15 mouse cellular contexts compared by ENCODE assay signal in the genomic region with DNA sequence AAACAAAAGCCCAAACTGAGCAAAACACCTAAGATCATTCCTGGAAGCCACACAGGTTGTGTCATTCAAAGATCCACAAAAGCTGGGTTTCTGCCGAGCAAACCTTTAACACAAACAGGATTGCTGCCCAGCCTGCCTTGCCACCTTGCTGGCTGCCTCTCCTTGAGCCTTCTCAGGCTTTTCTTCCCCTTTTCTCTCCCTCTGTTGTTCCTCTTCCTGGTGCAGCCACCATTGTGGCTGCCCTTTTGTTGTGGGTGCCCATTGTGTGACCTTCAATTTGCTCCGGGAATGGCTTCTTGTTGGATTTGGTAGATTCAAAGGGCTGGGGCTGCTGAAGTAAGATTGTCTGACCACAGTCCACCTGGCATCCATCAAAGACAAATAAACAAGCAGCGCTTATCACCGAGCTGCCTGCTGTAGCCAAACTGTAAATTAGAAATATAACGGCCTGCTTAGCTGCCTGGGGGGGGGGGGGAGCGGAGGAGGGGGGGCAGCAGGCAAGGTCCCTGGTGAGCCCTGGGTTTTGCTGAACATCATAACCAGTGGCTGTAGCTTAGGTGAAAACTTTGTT.
DNase-seq lines count a peak whose midpoint lies in the region; ATAC-seq lines count a peak whose summit lies in the region.
"Had no signal": no experiment of that assay in that cellular context is flagged by ENCODE, and none has a peak within 500 bp of the region (broad histone marks: within the 10 kb centered on the region; RNA-seq: fewer than 3 reads in every experiment).

No protein-coding gene starts in this region.

- ATAC-seq in midbrain, embryonic 15.5 days (replicated peaks): no peak
- ATAC-seq in midbrain, embryonic 13.5 days: no peak
- ATAC-seq in limb, embryonic 11.5 days (ENCODE audit: insufficient number of reproducible peaks, low FRiP score, low TSS enrichment, low read depth): no peak

- no peak overlapping the region for H3K9ac ChIP-seq in midbrain, embryonic 15.5 days
- H3K9ac ChIP-seq in midbrain, embryonic 13.5 days (replicated peaks): no peak overlapping the region
- no peak overlapping the region for H3K9ac ChIP-seq in limb, embryonic 11.5 days (ENCODE audit: low read length)
- H3K9ac ChIP-seq: heart, embryonic 15.5 days had no signal

- WGBS in midbrain, embryonic 15.5 days: 4% methylated on average over 5 of the region's 6 CpGs
- WGBS in midbrain, embryonic 13.5 days: 20% methylated on average over 6 of the region's 6 CpGs
- 28% methylated on average over 5 of the region's 6 CpGs for WGBS in limb, embryonic 11.5 days

- H3K9me3 ChIP-seq in midbrain, embryonic 15.5 days: no peaks in the 10 kb centered on the region
- H3K9me3 ChIP-seq in midbrain, embryonic 13.5 days: no peaks in the 10 kb centered on the region
- H3K9me3 ChIP-seq in limb, embryonic 11.5 days (ENCODE audit: control insufficient read depth, low read length): no peaks in the 10 kb centered on the region
- H3K9me3 ChIP-seq: heart, embryonic 15.5 days had no signal

- peak; percentile 26 for DNase-seq in embryo, embryonic 10.5 days (ENCODE audit: low spot score)
- DNase-seq in embryo, embryonic 9.5 days (ENCODE audit: extremely low spot score): no peak
- peak; percentile 27 for DNase-seq in limb, embryonic 11.5 days (ENCODE audit: low spot score)
- DNase-seq in cerebellum, adult 11 months: no peak
- no peak for DNase-seq in left cerebral cortex, postnatal 4 days
- DNase-seq in heart, postnatal 25 days (ENCODE audit: low spot score): no peak
- DNase-seq: cerebellum, adult 9-10 months; heart, adult 11 months; kidney, postnatal 14 days; layer of hippocampus, adult 9-11 months; right cerebral cortex, postnatal 4 days; thymus, adult 2 months had no signal

- peaks cover 4% of the 10 kb centered on the region for H3K4me1 ChIP-seq in midbrain, embryonic 15.5 days
- H3K4me1 ChIP-seq in midbrain, embryonic 13.5 days (replicated peaks): peaks cover 15% of the 10 kb centered on the region
- peaks cover 4% of the 10 kb centered on the region for H3K4me1 ChIP-seq in limb, embryonic 11.5 days (ENCODE audit: control insufficient read depth, insufficient read depth, low read length)

- intact Hi-C loops in left cerebral cortex, postnatal 4 days (cut with DNase I): no loop called here
- intact Hi-C loops in heart, postnatal 25 days (cut with DNase I): no loop called here

- H3K4me3 ChIP-seq in midbrain, embryonic 15.5 days: no peak overlapping the region
- H3K4me3 ChIP-seq in midbrain, embryonic 13.5 days (replicated peaks): no peak overlapping the region
- H3K4me3 ChIP-seq in limb, embryonic 11.5 days (ENCODE audit: low read depth, low read length): no peak overlapping the region
- H3K4me3 ChIP-seq: heart, embryonic 15.5 days had no signal

- H3K36me3 ChIP-seq in midbrain, embryonic 15.5 days (replicated peaks): no peaks in the 10 kb centered on the region
- no peaks in the 10 kb centered on the region for H3K36me3 ChIP-seq in midbrain, embryonic 13.5 days
- no peaks in the 10 kb centered on the region for H3K36me3 ChIP-seq in limb, embryonic 11.5 days (ENCODE audit: control insufficient read depth, insufficient read depth, low read length)
- H3K36me3 ChIP-seq: heart, embryonic 15.5 days had no signal

- H3K27ac ChIP-seq in midbrain, embryonic 15.5 days: peak overlapping the region; percentile 56
- H3K27ac ChIP-seq in midbrain, embryonic 13.5 days: no peak overlapping the region
- 0 out of 2 replicates have a peak overlapping the region, but pooled peaks have one; percentile 56 for H3K27ac ChIP-seq in limb, embryonic 11.5 days (replicated peaks; ENCODE audit: low read depth, low read length)
- H3K27ac ChIP-seq: heart, embryonic 15.5 days had no signal

- no peaks in the 10 kb centered on the region for H3K27me3 ChIP-seq in midbrain, embryonic 15.5 days (replicated peaks)
- no peaks in the 10 kb centered on the region for H3K27me3 ChIP-seq in midbrain, embryonic 13.5 days
- H3K27me3 ChIP-seq in limb, embryonic 11.5 days (ENCODE audit: control insufficient read depth, insufficient read depth, low read length): no peaks in the 10 kb centered on the region
- H3K27me3 ChIP-seq: heart, embryonic 15.5 days had no signal

- H3K4me2 ChIP-seq in midbrain, embryonic 15.5 days: no peak overlapping the region
- no peak overlapping the region for H3K4me2 ChIP-seq in midbrain, embryonic 13.5 days (replicated peaks)
- no peak overlapping the region for H3K4me2 ChIP-seq in limb, embryonic 11.5 days (ENCODE audit: low read depth, severe bottlenecking)
- H3K4me2 ChIP-seq: heart, embryonic 15.5 days had no signal

Comparison
In these comparisons a context has a peak if more than half of its experiments do, and no peak if none do; other contexts are left out.
1. DNase-seq: peak in embryo, embryonic 10.5 days (single experiment) and limb, embryonic 11.5 days (single experiment); none in embryo, embryonic 9.5 days (single experiment), cerebellum, adult 11 months (single experiment), left cerebral cortex, postnatal 4 days (single experiment) and heart, postnatal 25 days (single experiment).